8 mouse cellular contexts compared by ENCODE assay signal in the genomic region with DNA sequence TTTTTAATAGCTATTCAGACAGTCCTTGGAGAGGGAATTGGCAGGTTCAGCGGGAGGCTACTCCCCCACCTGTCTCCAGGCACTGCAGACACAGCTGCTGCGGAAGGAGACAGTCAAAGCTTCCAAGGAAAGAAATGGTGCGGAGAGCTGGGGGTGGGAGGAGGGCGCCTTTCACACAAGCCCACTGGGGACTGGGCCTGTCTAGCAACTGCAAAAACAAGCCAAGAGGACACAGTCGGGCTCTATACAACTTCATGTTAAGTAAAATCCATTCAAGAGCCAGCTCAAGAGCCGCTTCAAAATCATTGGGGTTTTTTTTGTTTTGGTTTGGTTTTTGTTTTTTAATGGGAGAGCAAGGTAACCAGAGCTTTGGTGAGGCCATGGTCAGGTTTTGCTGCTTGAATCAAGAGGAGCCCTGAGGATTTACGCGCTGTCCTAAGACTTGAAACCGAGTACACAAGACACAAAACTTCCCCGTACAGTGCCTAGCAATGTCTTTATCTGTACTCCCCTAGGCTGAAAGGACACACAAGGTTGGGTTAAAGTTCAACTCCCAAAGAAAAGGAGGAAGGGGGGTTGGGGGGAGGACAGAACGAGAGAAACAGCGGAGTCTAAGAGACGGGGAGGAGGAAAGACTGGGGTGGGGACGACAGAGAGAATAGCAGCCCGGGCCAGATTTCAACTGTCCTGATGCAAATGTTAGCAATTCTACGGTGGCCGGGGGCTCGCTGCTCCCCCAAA.
A peak's percentile ranks its signal among the peaks of the same experiment; 100 is the strongest.
DNase-seq lines count a peak whose midpoint lies in the region; ATAC-seq and TF ChIP-seq lines count a peak whose summit lies in the region.

No protein-coding gene starts in this region.

- no peaks in the 10 kb centered on the region for H3K36me3 ChIP-seq in intestine, embryonic 14.5 days (ENCODE audit: control insufficient read depth, insufficient read depth, low read length)
- no peaks in the 10 kb centered on the region for H3K36me3 ChIP-seq in limb, embryonic 12.5 days
- H3K36me3 ChIP-seq in midbrain, embryonic 11.5 days (ENCODE audit: control insufficient read depth, insufficient read depth, low read length): no peaks in the 10 kb centered on the region
- no peaks in the 10 kb centered on the region for H3K36me3 ChIP-seq in small intestine, adult 2 months (ENCODE audit: control insufficient read depth, insufficient read depth, low read length)

- 5% methylated on average over 18 of the region's 18 CpGs for WGBS in intestine, embryonic 14.5 days
- WGBS in limb, embryonic 12.5 days: 4% methylated on average over 18 of the region's 18 CpGs
- WGBS in midbrain, embryonic 11.5 days: 5% methylated on average over 18 of the region's 18 CpGs
- WGBS in small intestine, adult 2 months: 11% methylated on average over 18 of the region's 18 CpGs

- no peak for TF ChIP-seq CTCF in small intestine, adult 2 months (IDR thresholded peaks at IDR 0.05; ENCODE audit: extremely low read depth, insufficient read length, insufficient replicate concordance, low read depth, low read length)

- peaks cover 5% of the 10 kb centered on the region; the same call in 1 of the 2 replicates for H3K9me3 ChIP-seq in intestine, embryonic 14.5 days (ENCODE audit: control insufficient read depth, low read length)
- H3K9me3 ChIP-seq in limb, embryonic 12.5 days: 0 out of 2 replicates have a peak, but pooled peaks cover 8% of the 10 kb centered on the region
- H3K9me3 ChIP-seq in midbrain, embryonic 11.5 days (ENCODE audit: control insufficient read depth, low read length): no peaks in the 10 kb centered on the region

- H3K27ac ChIP-seq in intestine, embryonic 14.5 days (ENCODE audit: low read depth): peak overlapping the region; percentile 65; the same call in 1 of the 2 replicates
- H3K27ac ChIP-seq in limb, embryonic 12.5 days: peak overlapping the region; percentile 82
- H3K27ac ChIP-seq in midbrain, embryonic 11.5 days (ENCODE audit: low read depth, low read length): peak overlapping the region; percentile 46
- 0 out of 2 replicates have a peak overlapping the region, but pooled peaks have one; percentile 7 for H3K27ac ChIP-seq in small intestine, adult 2 months (ENCODE audit: insufficient read depth, low read depth, low read length)

- no peaks in the 10 kb centered on the region for H3K27me3 ChIP-seq in intestine, embryonic 14.5 days (replicated peaks; ENCODE audit: control insufficient read depth, insufficient read depth, low read length)
- H3K27me3 ChIP-seq in limb, embryonic 12.5 days: 0 out of 2 replicates have a peak, but pooled peaks cover 4% of the 10 kb centered on the region
- no peaks in the 10 kb centered on the region; the same call in 1 of the 2 replicates for H3K27me3 ChIP-seq in midbrain, embryonic 11.5 days (ENCODE audit: control insufficient read depth, insufficient read depth, low read length)
- H3K27me3 ChIP-seq in small intestine, adult 2 months (ENCODE audit: control insufficient read depth, insufficient read depth, low read length): no peaks in the 10 kb centered on the region

- H3K4me3 ChIP-seq in intestine, embryonic 14.5 days (ENCODE audit: low read depth, low read length): peak overlapping the region; percentile 42
- H3K4me3 ChIP-seq in limb, embryonic 12.5 days (replicated peaks): peak overlapping the region; percentile 36
- peak overlapping the region; percentile 35 for H3K4me3 ChIP-seq in midbrain, embryonic 11.5 days (ENCODE audit: low read depth, low read length)
- H3K4me3 ChIP-seq in small intestine, adult 2 months (ENCODE audit: low read depth, low read length): peak overlapping the region; percentile 47

- H3K4me1 ChIP-seq in intestine, embryonic 14.5 days (replicated peaks; ENCODE audit: control insufficient read depth, insufficient read depth, low read length): peaks cover 8% of the 10 kb centered on the region; the same call in 1 of the 2 replicates
- peaks cover 41% of the 10 kb centered on the region for H3K4me1 ChIP-seq in limb, embryonic 12.5 days (replicated peaks)
- H3K4me1 ChIP-seq in midbrain, embryonic 11.5 days (ENCODE audit: control insufficient read depth, insufficient read depth, low read length): peaks cover 9% of the 10 kb centered on the region; the same call in 1 of the 2 replicates
- no peaks in the 10 kb centered on the region for H3K4me1 ChIP-seq in small intestine, adult 2 months (ENCODE audit: control insufficient read depth, insufficient read depth, insufficient read length, low read length)

- TF ChIP-seq POLR2A in small intestine, adult 2 months (IDR thresholded peaks at IDR 0.05; ENCODE audit: low read depth, low read length): no peak

- H3K4me2 ChIP-seq in intestine, embryonic 14.5 days (ENCODE audit: low read length): peak overlapping the region; percentile 92
- peak overlapping the region; percentile 71 for H3K4me2 ChIP-seq in limb, embryonic 12.5 days
- H3K4me2 ChIP-seq in midbrain, embryonic 11.5 days: peak overlapping the region; percentile 71

- peak; percentile 13 for DNase-seq in layer of hippocampus, adult 11-12 months (ENCODE audit: low spot score)
- no peak for DNase-seq in layer of hippocampus, adult 9-10 months (ENCODE audit: low spot score)
- peak; percentile 72 for DNase-seq in embryo, embryonic 9.5 days (ENCODE audit: extremely low spot score)
- DNase-seq in intestine, embryonic 14.5 days (ENCODE audit: low spot score): peak; percentile 76
- DNase-seq in midbrain, embryonic 11.5 days (ENCODE audit: low spot score, missing footprints): peak; percentile 96

- ATAC-seq in granulocyte monocyte progenitor cell, adult 5-6 weeks (replicated peaks; ENCODE audit: poor library complexity, severe bottlenecking): peak; percentile 30
- ATAC-seq in intestine, embryonic 14.5 days (replicated peaks; ENCODE audit: low FRiP score, low TSS enrichment, low read depth): peak; percentile 53
- ATAC-seq in limb, embryonic 12.5 days (ENCODE audit: insufficient number of reproducible peaks, insufficient read depth, low FRiP score, low TSS enrichment, low read depth): peak; percentile 26; the same call in 1 of the 2 replicates
- peak; percentile 82 for ATAC-seq in midbrain, embryonic 11.5 days (ENCODE audit: low FRiP score)

- peak overlapping the region; percentile 59 for H3K9ac ChIP-seq in intestine, embryonic 14.5 days (ENCODE audit: low read length)
- H3K9ac ChIP-seq in limb, embryonic 12.5 days (replicated peaks): peak overlapping the region; percentile 55
- peak overlapping the region; percentile 68 for H3K9ac ChIP-seq in midbrain, embryonic 11.5 days (ENCODE audit: low read length)

Comparison
In these comparisons a context has a peak if more than half of its experiments do, and no peak if none do; other contexts are left out.
1. ATAC-seq: peak in every context shown above with its lines; median percentile 82 in midbrain, embryonic 11.5 days; 53 in intestine, embryonic 14.5 days; 30 in granulocyte monocyte progenitor cell, adult 5-6 weeks; 26 in limb, embryonic 12.5 days.
2. H3K27ac ChIP-seq: peak in every context shown above with its lines; median percentile 82 in limb, embryonic 12.5 days; 65 in intestine, embryonic 14.5 days; 46 in midbrain, embryonic 11.5 days; 7 in small intestine, adult 2 months.